Mouse (Mus musculus) MEL (cell line): Measurements from ENCODE around the gene Pigm.

Experiments used
- CTCF ChIP-seq, 3 experiments: IDR thresholded peaks in 2 of 3; conservative IDR thresholded peaks in 1 of 3; 2 replicates each; pipeline ENCODE4 v1.5.1; 2011 to 2012; ENCODE audit warnings: low read length in 3 of 3, low read depth in 2 of 3, mild to moderate bottlenecking in 2 of 3, improper control_type of control experiment in 1 of 3, inconsistent platforms in 1 of 3, mixed read lengths in 1 of 3, moderate library complexity in 1 of 3; ENCODE audit not compliant: control insufficient read depth in 1 of 3, insufficient read depth in 1 of 3, poor library complexity in 1 of 3, severe bottlenecking in 1 of 3
- ELF1 ChIP-seq: IDR thresholded peaks from 2 replicates; pipeline ENCODE4 v1.6.1; 2014; ENCODE audit warnings: low read depth, mild to moderate bottlenecking, inconsistent platforms, low read length, improper control_type of control experiment, moderate library complexity
- ETS1 ChIP-seq: IDR thresholded peaks from 2 replicates; pipeline ENCODE4 v1.6.1; 2012; ENCODE audit warnings: low read depth, mild to moderate bottlenecking, inconsistent platforms, low read length, improper control_type of control experiment, moderate library complexity
- GATA1 ChIP-seq: IDR thresholded peaks from 2 replicates; pipeline ENCODE4 v1.6.1; 2011; ENCODE audit warnings: low read depth, low read length, improper control_type of control experiment
- MAX ChIP-seq: IDR thresholded peaks from 2 replicates; pipeline ENCODE4 v1.6.1; 2011; ENCODE audit warnings: low read length, improper control_type of control experiment
- NRF1 ChIP-seq: IDR thresholded peaks from 2 replicates; pipeline ENCODE4 v1.6.1; 2014; ENCODE audit warnings: low read depth, mild to moderate bottlenecking, inconsistent platforms, low read length, improper control_type of control experiment, moderate library complexity; ENCODE audit not compliant: poor library complexity, insufficient read depth, severe bottlenecking
- POLR2A ChIP-seq, 2 experiments: IDR thresholded peaks; 2 replicates each; pipeline ENCODE4 v1.6.1; 2011 to 2012; ENCODE audit warnings: low read length in 2 of 2, mild to moderate bottlenecking in 2 of 2, control low read depth in 1 of 2, improper control_type of control experiment in 1 of 2, low read depth in 1 of 2, moderate library complexity in 1 of 2; ENCODE audit not compliant: control insufficient read depth in 1 of 2, insufficient read depth in 1 of 2, poor library complexity in 1 of 2
- POLR2AphosphoS2 ChIP-seq: IDR thresholded peaks from 2 replicates; pipeline ENCODE4 v1.6.1; 2011; ENCODE audit warnings: low read length, improper control_type of control experiment
- TAL1 ChIP-seq: IDR thresholded peaks from 2 replicates; pipeline ENCODE4 v1.6.1; 2012; ENCODE audit warnings: mild to moderate bottlenecking, inconsistent platforms, low read length, moderate library complexity, mixed read lengths
- TBP ChIP-seq: IDR thresholded peaks from 2 replicates; pipeline ENCODE4 v1.8.0; 2011; ENCODE audit warnings: low read depth, low read length, improper control_type of control experiment
- TCF12 ChIP-seq: IDR thresholded peaks from 2 replicates; pipeline ENCODE4 v1.6.1; 2014; ENCODE audit warnings: low read depth, mild to moderate bottlenecking, inconsistent platforms, low read length, improper control_type of control experiment, moderate library complexity
- UBTF ChIP-seq: IDR thresholded peaks from 2 replicates; pipeline ENCODE4 v1.6.1; 2012; ENCODE audit warnings: low read depth, mild to moderate bottlenecking, inconsistent platforms, low read length, improper control_type of control experiment, moderate library complexity, borderline replicate concordance; ENCODE audit not compliant: insufficient read depth
- USF2 ChIP-seq, 2 experiments: IDR thresholded peaks; 2 replicates each; pipeline ENCODE4 v1.6.1; 2011 to 2012; ENCODE audit warnings: improper control_type of control experiment in 2 of 2, low read length in 2 of 2, borderline replicate concordance in 1 of 2, inconsistent platforms in 1 of 2, low read depth in 1 of 2, mild to moderate bottlenecking in 1 of 2; ENCODE audit not compliant: insufficient read depth in 1 of 2
- ZKSCAN1 ChIP-seq: IDR thresholded peaks from 2 replicates; pipeline ENCODE4 v1.6.1; 2012; ENCODE audit warnings: low read depth, mild to moderate bottlenecking, inconsistent platforms, low read length, improper control_type of control experiment, moderate library complexity

DNA sequence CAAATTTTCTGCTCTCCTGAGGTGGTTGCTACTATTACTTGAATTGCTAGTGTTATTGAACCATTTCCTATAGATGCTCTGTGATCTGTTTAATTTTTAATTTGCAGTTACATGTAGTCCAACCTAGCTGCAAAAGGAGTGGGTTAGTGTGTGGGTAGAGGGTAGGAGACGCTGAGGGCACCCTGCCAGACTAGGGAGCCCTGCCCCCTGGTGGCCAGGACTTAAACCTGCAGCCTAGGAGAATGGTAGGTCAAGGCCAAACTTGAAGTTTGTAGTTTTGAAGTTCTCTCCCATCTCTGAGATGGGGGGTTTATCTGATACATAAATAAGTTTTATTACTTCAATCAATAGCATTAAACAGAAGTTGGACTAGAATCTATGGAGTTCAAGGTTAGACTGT lies 18.8 kb upstream of the Pigm start:
- TF ChIP-seq TCF12 (no peak), ELF1 (no peak), ETS1 (no peak), POLR2A (IDR thresholded peaks at IDR 0.05; ENCODE audit: control insufficient read depth in 1 of 2, insufficient read depth in 1 of 2, low read depth in 1 of 2, low read length in 2 of 2, poor library complexity in 1 of 2) (no peak), CTCF (IDR thresholded peaks at IDR 0.05 in 2 of 3, conservative IDR thresholded peaks at IDR 0.05 in 1 of 3; ENCODE audit: control insufficient read depth in 1 of 3, insufficient read depth in 1 of 3, low read depth in 2 of 3, low read length in 3 of 3, poor library complexity in 1 of 3, severe bottlenecking in 1 of 3) (peak; percentile 91 to 95 (median 94)), POLR2AphosphoS2 (no peak), UBTF (no peak), GATA1 (no peak), NRF1 (no peak), ZKSCAN1 (no peak), TAL1 (no peak), TBP (no peak), USF2 (IDR thresholded peaks at IDR 0.05; ENCODE audit: borderline replicate concordance in 1 of 2, insufficient read depth in 1 of 2, low read depth in 1 of 2, low read length in 2 of 2) (no peak), MAX (no peak)
